Mouse (Mus musculus) lung, embryonic 14.5 days (tissue): ENCODE results near the gene Bbs9. TPM values are rescaled to one million over a fixed set of nuclear protein-coding genes. Genes with fewer than 3 reads are reported as not detected.
A peak's percentile ranks its signal among the peaks of the same experiment; 100 is the strongest.
"Not testable (repeated sequence)": the region's sequence is repeated elsewhere in the genome, so short reads cannot be mapped to it uniquely, and the experiment has no call there.

Experiments used
- ATAC-seq: fragments of 200-750 bp; cut with Nextera tagmentation; 2 replicates; pipeline ENCODE4 v1.8.0; 2017; ENCODE audit warnings: mild to moderate bottlenecking, moderate TSS enrichment, moderate library complexity; ENCODE audit not compliant: insufficient read depth
- DNase-seq: peaks from one replicate; pipeline ENCODE4 v3.0.0-alpha.2; 2015
- H3K27ac ChIP-seq: fragments of 300-500 bp; sonication (generic); 2 replicates; pipeline ENCODE4 v1.5.1; 2014; ENCODE audit warnings: low read depth, mild to moderate bottlenecking, moderate library complexity
- H3K27me3 ChIP-seq: fragments of 300-500 bp; sonication (generic); 2 replicates; pipeline ENCODE4 v1.6.1; 2014; ENCODE audit warnings: low read length, control low read depth; ENCODE audit not compliant: insufficient read depth
- H3K36me3 ChIP-seq: fragments of 300-500 bp; sonication (generic); 2 replicates; pipeline ENCODE4 v1.6.1; 2014; ENCODE audit warnings: control low read depth; ENCODE audit not compliant: insufficient read depth
- H3K4me1 ChIP-seq: fragments of 300-500 bp; sonication (generic); 2 replicates; pipeline ENCODE4 v1.6.1; 2014; ENCODE audit warnings: antibody characterized with exemption, control low read depth; ENCODE audit not compliant: insufficient read depth
- H3K4me2 ChIP-seq: fragments of 300-500 bp; sonication (generic); 2 replicates; pipeline ENCODE4 v1.6.1; 2014; ENCODE audit warnings: mild to moderate bottlenecking
- H3K4me3 ChIP-seq: fragments of 300-500 bp; sonication (generic); 2 replicates; pipeline ENCODE4 v1.5.1; 2014; ENCODE audit warnings: low read depth, low read length
- H3K9ac ChIP-seq: fragments of 300-500 bp; sonication (generic); 2 replicates; pipeline ENCODE4 v1.6.1; 2014
- H3K9me3 ChIP-seq: fragments of 300-500 bp; sonication (generic); 2 replicates; pipeline ENCODE4 v1.6.1; 2016; ENCODE audit warnings: low read depth, low read length, control low read depth
- CTCF ChIP-seq: IDR thresholded peaks from 2 replicates; pipeline ENCODE4 v1.5.1; 2016; ENCODE audit warnings: antibody characterized with exemption, low read depth
- WGBS: fragments of 180-500 bp; shearing (Covaris S2); extraction: QIAGEN DNeasy Blood & Tissue Kit; methylation state at CpG from one replicate; pipeline ENCODE4 v1.1.7; 2014; 5-methylcytosine and 5-hydroxymethylcytosine counted together
- polyA plus RNA-seq: library from polyadenylated mRNA; unstranded; fragments of >200 nt; fragmentation: Nextera tagmentation; extraction: Ambion mirVana; gene quantifications from 2 replicates; pipeline ENCODE4 v1.2.1, GENCODE M21; 2014

The Bbs9 gene
- polyA plus RNA-seq, 1 experiment from 2014 or later, result 17.1 TPM

GRCm38 (mm10) chr9:22846048-22846447, 370.5 kb downstream of the Bbs9 start:
- Histone ChIP-seq H3K27me3 (no peaks in the 10 kb centered on the region), H3K9me3 (no peaks in the 10 kb centered on the region), H3K27ac (no peak overlapping the region), H3K36me3 (no peaks in the 10 kb centered on the region), H3K9ac (no peak overlapping the region), H3K4me1 (no peaks in the 10 kb centered on the region), H3K4me2 (no peak overlapping the region), H3K4me3 (no peak overlapping the region)
- no peak for TF ChIP-seq CTCF
- no peak for ATAC-seq
- 55% methylated on average over 2 of the region's 2 CpGs for WGBS
- DNase-seq, result peak; percentile 63

GRCm38 (mm10) chr9:22846783-22847182, 371.3 kb downstream of the Bbs9 start:
- no peak overlapping the region for H3K27ac ChIP-seq
- no peaks in the 10 kb centered on the region for H3K9me3 ChIP-seq
- no peaks in the 10 kb centered on the region for H3K36me3 ChIP-seq
- 71% methylated on average over 1 of the region's 1 CpGs for WGBS
- no peaks in the 10 kb centered on the region for H3K4me1 ChIP-seq
- ATAC-seq (no peak), DNase-seq (no peak)
- H3K4me3 ChIP-seq, result no peak overlapping the region
- no peak overlapping the region for H3K4me2 ChIP-seq
- no peaks in the 10 kb centered on the region for H3K27me3 ChIP-seq
- no peak overlapping the region for H3K9ac ChIP-seq
- TF ChIP-seq CTCF, result peak; percentile 30

- Histone ChIP-seq H3K9me3 (no peaks in the 10 kb centered on the region), H3K4me3 (no peak overlapping the region), H3K4me1 (no peaks in the 10 kb centered on the region), H3K36me3 (no peaks in the 10 kb centered on the region), H3K4me2 (no peak overlapping the region), H3K27me3 (no peaks in the 10 kb centered on the region), H3K9ac (no peak overlapping the region), H3K27ac (no peak overlapping the region)
- WGBS, result 80% methylated on average over 3 of the region's 3 CpGs
- no peak for TF ChIP-seq CTCF
- DNase-seq (no peak), ATAC-seq (no peak)
These were observed 373.3 kb downstream of the Bbs9 start for GRCm38 (mm10) chr9:22848800-22849199.

GRCm38 (mm10) chr9:22849212-22849611, 373.7 kb downstream of the Bbs9 start:
- no peak for DNase-seq

GRCm38 (mm10) chr9:22869147-22869546, 393.6 kb downstream of the Bbs9 start:
- H3K4me2 ChIP-seq, H3K27me3 ChIP-seq, H3K4me1 ChIP-seq, H3K4me3 ChIP-seq, H3K27ac ChIP-seq, DNase-seq, H3K9ac ChIP-seq, ATAC-seq, H3K9me3 ChIP-seq, H3K36me3 ChIP-seq: not testable (repeated sequence)
- 81% methylated on average over 6 of the region's 6 CpGs for WGBS

More at GRCm38 (mm10) chr9:22849212-22849611, 373.7 kb downstream of the Bbs9 start:
- Histone ChIP-seq H3K9me3 (no peaks in the 10 kb centered on the region), H3K27ac (no peak overlapping the region), H3K36me3 (no peaks in the 10 kb centered on the region), H3K27me3 (no peaks in the 10 kb centered on the region), H3K4me1 (no peaks in the 10 kb centered on the region), H3K4me2 (no peak overlapping the region), H3K4me3 (no peak overlapping the region), H3K9ac (no peak overlapping the region)
- WGBS, result 63% methylated on average over 4 of the region's 4 CpGs
- no peak for TF ChIP-seq CTCF
- no peak for ATAC-seq

- 67% methylated on average over 3 of the region's 3 CpGs for WGBS
- peak; percentile 24; the same call in 1 of the 2 replicates for ATAC-seq
- H3K4me1 ChIP-seq, result 0 out of 2 replicates have a peak, but pooled peaks cover 9% of the 10 kb centered on the region
These were observed 395.1 kb downstream of the Bbs9 start for GRCm38 (mm10) chr9:22870661-22871060.

GRCm38 (mm10) chr9:22875231-22875630, 399.7 kb downstream of the Bbs9 start:
- no peak overlapping the region for H3K27ac ChIP-seq
- no peaks in the 10 kb centered on the region for H3K9me3 ChIP-seq
- 77% methylated on average over 1 of the region's 1 CpGs for WGBS
- no peak overlapping the region for H3K9ac ChIP-seq
- no peak overlapping the region for H3K4me2 ChIP-seq
- H3K4me1 ChIP-seq, result 0 out of 2 replicates have a peak, but pooled peaks cover 9% of the 10 kb centered on the region
- H3K4me3 ChIP-seq, result no peak overlapping the region
- no peaks in the 10 kb centered on the region for H3K27me3 ChIP-seq
- peak; percentile 47 for ATAC-seq
- no peaks in the 10 kb centered on the region for H3K36me3 ChIP-seq
- peak; percentile 27 for DNase-seq
- TF ChIP-seq CTCF, result no peak

More at GRCm38 (mm10) chr9:22870661-22871060, 395.1 kb downstream of the Bbs9 start:
- DNase-seq, result peak; percentile 82
- no peak for TF ChIP-seq CTCF
- no peaks in the 10 kb centered on the region for H3K9me3 ChIP-seq
- no peak overlapping the region for H3K4me2 ChIP-seq
- no peak overlapping the region for H3K9ac ChIP-seq
- H3K27ac ChIP-seq, result 0 out of 2 replicates have a peak overlapping the region, but pooled peaks have one; percentile 42
- H3K36me3 ChIP-seq, result no peaks in the 10 kb centered on the region
- H3K4me3 ChIP-seq, result no peak overlapping the region
- H3K27me3 ChIP-seq, result no peaks in the 10 kb centered on the region

- whole genome bisulfite sequencing, result 54% methylated on average over 3 of the region's 3 CpGs
- H3K36me3 ChIP-seq, result no peaks in the 10 kb centered on the region
- H3K4me2 ChIP-seq, result no peak overlapping the region
- no peak overlapping the region for H3K27ac ChIP-seq
- 0 out of 2 replicates have a peak, but pooled peaks cover 3% of the 10 kb centered on the region for H3K4me1 ChIP-seq
- no peak for ATAC-seq
- peak; percentile 54 for DNase-seq
- H3K9ac ChIP-seq, result no peak overlapping the region
- no peaks in the 10 kb centered on the region for H3K9me3 ChIP-seq
- no peak overlapping the region for H3K4me3 ChIP-seq
- no peak for TF ChIP-seq CTCF
- no peaks in the 10 kb centered on the region for H3K27me3 ChIP-seq
These were observed 403.8 kb downstream of the Bbs9 start for GRCm38 (mm10) chr9:22879266-22879665.
